Mouse (Mus musculus): ENCODE results near the gene Nomo1. TPM values are rescaled to one million over a fixed set of nuclear protein-coding genes. Genes with fewer than 3 reads are reported as not detected.

Nomo1 gene
- polyA plus RNA-seq, 1 experiment from 2014 or later: 26.0 TPM

- 0 out of 2 replicates have a peak, but pooled peaks have one; percentile 12 for ATAC-seq (ENCODE audit: low read depth)
- no peak overlapping the region for H3K9ac ChIP-seq (replicated peaks; ENCODE audit: low read depth, low read length)
- peak overlapping the region; percentile 52 for H3K27ac ChIP-seq (ENCODE audit: low read depth, low read length)
- H3K4me3 ChIP-seq (ENCODE audit: low read depth, low read length): no peak overlapping the region
- H3K36me3 ChIP-seq (ENCODE audit: control insufficient read depth, insufficient read depth, low read length): no peaks in the 10 kb centered on the region
- peaks cover 6% of the 10 kb centered on the region; the same call in 1 of the 2 replicates for H3K4me1 ChIP-seq (ENCODE audit: control insufficient read depth, insufficient read depth, low read length)
- H3K9me3 ChIP-seq (ENCODE audit: control insufficient read depth, low read length): no peaks in the 10 kb centered on the region
- no peak overlapping the region for H3K4me2 ChIP-seq (ENCODE audit: low read depth, low read length)
- no peaks in the 10 kb centered on the region for H3K27me3 ChIP-seq (ENCODE audit: control insufficient read depth, insufficient read depth, low read length)
- WGBS: 51% methylated on average over 8 of the region's 8 CpGs
These were observed 69.6 kb downstream of the Nomo1 start for GRCm38 (mm10) chr7:46103075-46103591.

- peaks cover 6% of the 10 kb centered on the region; the same call in 1 of the 2 replicates for H3K4me1 ChIP-seq (ENCODE audit: control insufficient read depth, insufficient read depth, low read length)
- H3K4me2 ChIP-seq (ENCODE audit: low read depth, low read length): no peak overlapping the region
- H3K9ac ChIP-seq (replicated peaks; ENCODE audit: low read depth, low read length): no peak overlapping the region
- no peaks in the 10 kb centered on the region for H3K36me3 ChIP-seq (ENCODE audit: control insufficient read depth, insufficient read depth, low read length)
- no peak for ATAC-seq (ENCODE audit: low read depth)
- H3K27me3 ChIP-seq (ENCODE audit: control insufficient read depth, insufficient read depth, low read length): no peaks in the 10 kb centered on the region
- H3K4me3 ChIP-seq (ENCODE audit: low read depth, low read length): no peak overlapping the region
- peak overlapping the region; percentile 52 for H3K27ac ChIP-seq (ENCODE audit: low read depth, low read length)
- no peaks in the 10 kb centered on the region for H3K9me3 ChIP-seq (ENCODE audit: control insufficient read depth, low read length)
- 85% methylated on average over 8 of the region's 8 CpGs for WGBS
These were observed 70.3 kb downstream of the Nomo1 start for GRCm38 (mm10) chr7:46103771-46104170.

- no peak overlapping the region for H3K4me3 ChIP-seq (ENCODE audit: low read depth, low read length)
- no peak overlapping the region for H3K9ac ChIP-seq (replicated peaks; ENCODE audit: low read depth, low read length)
- H3K4me2 ChIP-seq (ENCODE audit: low read depth, low read length): no peak overlapping the region; the same call in 1 of the 2 replicates
- 68% methylated on average over 27 of the region's 27 CpGs for WGBS
- peaks cover 6% of the 10 kb centered on the region; the same call in 1 of the 2 replicates for H3K4me1 ChIP-seq (ENCODE audit: control insufficient read depth, insufficient read depth, low read length)
- ATAC-seq (ENCODE audit: low read depth): no peak
- no peaks in the 10 kb centered on the region for H3K36me3 ChIP-seq (ENCODE audit: control insufficient read depth, insufficient read depth, low read length)
- H3K27ac ChIP-seq (ENCODE audit: low read depth, low read length): peak overlapping the region; percentile 16
- no peaks in the 10 kb centered on the region for H3K9me3 ChIP-seq (ENCODE audit: control insufficient read depth, low read length)
- H3K27me3 ChIP-seq (ENCODE audit: control insufficient read depth, insufficient read depth, low read length): no peaks in the 10 kb centered on the region
These were observed 70.9 kb downstream of the Nomo1 start for GRCm38 (mm10) chr7:46104256-46104915.

GRCm38 (mm10) chr7:46105484-46105883 is 72.0 kb downstream of the Nomo1 start:
- H3K4me1 ChIP-seq (ENCODE audit: control insufficient read depth, insufficient read depth, low read length): peaks cover 6% of the 10 kb centered on the region; the same call in 1 of the 2 replicates
- WGBS: 89% methylated on average over 7 of the region's 7 CpGs
- H3K4me2 ChIP-seq (ENCODE audit: low read depth, low read length): no peak overlapping the region
- H3K27ac ChIP-seq (ENCODE audit: low read depth, low read length): no peak overlapping the region
- ATAC-seq (ENCODE audit: low read depth): no peak
- H3K9me3 ChIP-seq (ENCODE audit: control insufficient read depth, low read length): no peaks in the 10 kb centered on the region
- no peaks in the 10 kb centered on the region for H3K27me3 ChIP-seq (ENCODE audit: control insufficient read depth, insufficient read depth, low read length)
- H3K36me3 ChIP-seq (ENCODE audit: control insufficient read depth, insufficient read depth, low read length): no peaks in the 10 kb centered on the region
- no peak overlapping the region for H3K9ac ChIP-seq (replicated peaks; ENCODE audit: low read depth, low read length)
- no peak overlapping the region for H3K4me3 ChIP-seq (ENCODE audit: low read depth, low read length)

GRCm38 (mm10) chr7:46110079-46110478 is 76.6 kb downstream of the Nomo1 start:
- no peak for ATAC-seq (ENCODE audit: low read depth)
- Histone ChIP-seq H3K27ac (ENCODE audit: low read depth, low read length) (no peak overlapping the region), H3K4me1 (ENCODE audit: control insufficient read depth, insufficient read depth, low read length) (peaks cover 15% of the 10 kb centered on the region), H3K4me2 (ENCODE audit: low read depth, low read length) (no peak overlapping the region), H3K9me3 (ENCODE audit: control insufficient read depth, low read length) (no peaks in the 10 kb centered on the region), H3K36me3 (ENCODE audit: control insufficient read depth, insufficient read depth, low read length) (no peaks in the 10 kb centered on the region), H3K9ac (replicated peaks; ENCODE audit: low read depth, low read length) (no peak overlapping the region), H3K27me3 (ENCODE audit: control insufficient read depth, insufficient read depth, low read length) (no peaks in the 10 kb centered on the region), H3K4me3 (ENCODE audit: low read depth, low read length) (no peak overlapping the region)
- WGBS: 73% methylated on average over 3 of the region's 3 CpGs

GRCm38 (mm10) chr7:46111212-46111817 is 77.8 kb downstream of the Nomo1 start:
- Histone ChIP-seq H3K27me3 (ENCODE audit: control insufficient read depth, insufficient read depth, low read length) (no peaks in the 10 kb centered on the region), H3K9me3 (ENCODE audit: control insufficient read depth, low read length) (no peaks in the 10 kb centered on the region), H3K9ac (replicated peaks; ENCODE audit: low read depth, low read length) (no peak overlapping the region), H3K4me3 (ENCODE audit: low read depth, low read length) (no peak overlapping the region), H3K4me1 (ENCODE audit: control insufficient read depth, insufficient read depth, low read length) (peaks cover 15% of the 10 kb centered on the region), H3K36me3 (ENCODE audit: control insufficient read depth, insufficient read depth, low read length) (no peaks in the 10 kb centered on the region), H3K27ac (ENCODE audit: low read depth, low read length) (no peak overlapping the region), H3K4me2 (ENCODE audit: low read depth, low read length) (no peak overlapping the region)
- WGBS: 77% methylated on average over 15 of the region's 15 CpGs
- no peak for ATAC-seq (ENCODE audit: low read depth)

- Histone ChIP-seq H3K36me3 (ENCODE audit: control insufficient read depth, insufficient read depth, low read length) (no peaks in the 10 kb centered on the region), H3K27me3 (ENCODE audit: control insufficient read depth, insufficient read depth, low read length) (no peaks in the 10 kb centered on the region), H3K9me3 (ENCODE audit: control insufficient read depth, low read length) (no peaks in the 10 kb centered on the region), H3K4me1 (ENCODE audit: control insufficient read depth, insufficient read depth, low read length) (peaks cover 15% of the 10 kb centered on the region), H3K4me2 (ENCODE audit: low read depth, low read length) (no peak overlapping the region), H3K4me3 (ENCODE audit: low read depth, low read length) (no peak overlapping the region), H3K9ac (replicated peaks; ENCODE audit: low read depth, low read length) (no peak overlapping the region), H3K27ac (ENCODE audit: low read depth, low read length) (no peak overlapping the region)
- WGBS: 71% methylated on average over 6 of the region's 6 CpGs
- ATAC-seq (ENCODE audit: low read depth): no peak
These were observed 78.4 kb downstream of the Nomo1 start for GRCm38 (mm10) chr7:46111938-46112337.

- no peaks in the 10 kb centered on the region for H3K9me3 ChIP-seq (ENCODE audit: control insufficient read depth, low read length)
- WGBS: 47% methylated on average over 3 of the region's 3 CpGs
These were observed 79.9 kb downstream of the Nomo1 start for GRCm38 (mm10) chr7:46113435-46113834.

GRCm38 (mm10) chr7:46116118-46116581 is 82.7 kb downstream of the Nomo1 start:
- Histone ChIP-seq H3K4me3 (ENCODE audit: low read depth, low read length) (no peak overlapping the region), H3K9me3 (ENCODE audit: control insufficient read depth, low read length) (no peaks in the 10 kb centered on the region), H3K9ac (replicated peaks; ENCODE audit: low read depth, low read length) (no peak overlapping the region), H3K27ac (ENCODE audit: low read depth, low read length) (no peak overlapping the region), H3K27me3 (ENCODE audit: control insufficient read depth, insufficient read depth, low read length) (no peaks in the 10 kb centered on the region), H3K36me3 (ENCODE audit: control insufficient read depth, insufficient read depth, low read length) (no peaks in the 10 kb centered on the region), H3K4me1 (ENCODE audit: control insufficient read depth, insufficient read depth, low read length) (peaks cover 15% of the 10 kb centered on the region), H3K4me2 (ENCODE audit: low read depth, low read length) (no peak overlapping the region)
- 84% methylated on average over 10 of the region's 10 CpGs for WGBS
- ATAC-seq (ENCODE audit: low read depth): no peak

More at GRCm38 (mm10) chr7:46113435-46113834, 79.9 kb downstream of the Nomo1 start:
- H3K36me3 ChIP-seq (ENCODE audit: control insufficient read depth, insufficient read depth, low read length): no peaks in the 10 kb centered on the region
- H3K4me1 ChIP-seq (ENCODE audit: control insufficient read depth, insufficient read depth, low read length): peaks cover 15% of the 10 kb centered on the region
- no peak overlapping the region for H3K4me2 ChIP-seq (ENCODE audit: low read depth, low read length)
- no peak overlapping the region for H3K9ac ChIP-seq (replicated peaks; ENCODE audit: low read depth, low read length)
- H3K27ac ChIP-seq (ENCODE audit: low read depth, low read length): peak overlapping the region; percentile 36
- ATAC-seq (ENCODE audit: low read depth): peak; percentile 36; the same call in 1 of the 2 replicates
- H3K27me3 ChIP-seq (ENCODE audit: control insufficient read depth, insufficient read depth, low read length): no peaks in the 10 kb centered on the region
- no peak overlapping the region for H3K4me3 ChIP-seq (ENCODE audit: low read depth, low read length)

Measured in neural tube, embryonic 14.5 days (tissue).